Comparison of ENCODE assay signal across 8 mouse cellular contexts in genomic region chr9:74975416-74975815, GRCm38 (mm10). TPM values are rescaled to one million over a fixed set of nuclear protein-coding genes. Genes with fewer than 3 reads are reported as not detected.
DNase-seq lines count a peak whose midpoint lies in the region; ATAC-seq and TF ChIP-seq lines count a peak whose summit lies in the region.

No protein-coding gene starts in this region.

- H3K27me3 ChIP-seq in heart, embryonic 12.5 days (replicated peaks), result no peaks in the 10 kb centered on the region
- no peaks in the 10 kb centered on the region for H3K27me3 ChIP-seq in embryonic facial prominence, embryonic 15.5 days
- H3K27me3 ChIP-seq in kidney, adult 2 months (replicated peaks; ENCODE audit: control insufficient read depth, insufficient read depth, low read length), result no peaks in the 10 kb centered on the region
- H3K27me3 ChIP-seq in midbrain, embryonic 10.5 days (ENCODE audit: low read depth, poor library complexity, severe bottlenecking), result no peaks in the 10 kb centered on the region

- no peaks in the 10 kb centered on the region for H3K9me3 ChIP-seq in heart, embryonic 12.5 days (replicated peaks)
- no peaks in the 10 kb centered on the region for H3K9me3 ChIP-seq in embryonic facial prominence, embryonic 15.5 days (replicated peaks)
- H3K9me3 ChIP-seq in midbrain, embryonic 10.5 days (replicated peaks), result no peaks in the 10 kb centered on the region

- peaks cover 34% of the 10 kb centered on the region for H3K4me1 ChIP-seq in heart, embryonic 12.5 days (replicated peaks)
- peaks cover 14% of the 10 kb centered on the region for H3K4me1 ChIP-seq in embryonic facial prominence, embryonic 15.5 days
- peaks cover 35% of the 10 kb centered on the region for H3K4me1 ChIP-seq in kidney, adult 2 months (ENCODE audit: control insufficient read depth, insufficient read depth, low read length)
- H3K4me1 ChIP-seq in midbrain, embryonic 10.5 days, result peaks cover 37% of the 10 kb centered on the region

- peak overlapping the region; percentile 67 for H3K4me2 ChIP-seq in heart, embryonic 12.5 days
- peak overlapping the region; percentile 64 for H3K4me2 ChIP-seq in embryonic facial prominence, embryonic 15.5 days (replicated peaks)

- WGBS in heart, embryonic 12.5 days, result 8% methylated on average over 7 of the region's 7 CpGs
- WGBS in embryonic facial prominence, embryonic 15.5 days, result 18% methylated on average over 7 of the region's 7 CpGs
- 1% methylated on average over 7 of the region's 7 CpGs for WGBS in kidney, adult 2 months
- 21% methylated on average over 7 of the region's 7 CpGs for WGBS in midbrain, embryonic 10.5 days

- no peak for TF ChIP-seq POLR2A in kidney, adult 2 months (IDR thresholded peaks at IDR 0.05; ENCODE audit: low read depth, low read length)

- H3K9ac ChIP-seq in heart, embryonic 12.5 days, result peak overlapping the region; percentile 59
- no peak overlapping the region for H3K9ac ChIP-seq in embryonic facial prominence, embryonic 15.5 days

- H3K27ac ChIP-seq in heart, embryonic 12.5 days (ENCODE audit: poor library complexity, severe bottlenecking), result peak overlapping the region; percentile 86
- peak overlapping the region; percentile 92 for H3K27ac ChIP-seq in embryonic facial prominence, embryonic 15.5 days (replicated peaks)
- peak overlapping the region; percentile 93 for H3K27ac ChIP-seq in kidney, adult 2 months (ENCODE audit: insufficient read depth, low read depth, low read length)
- peak overlapping the region; percentile 87 for H3K27ac ChIP-seq in midbrain, embryonic 10.5 days (replicated peaks)

- no peak for DNase-seq in heart, adult 9 months (ENCODE audit: low spot score in 2 of 2)
- DNase-seq in kidney, adult 2 months, result peak; percentile 88
- no peak for DNase-seq in midbrain, embryonic 10.5 days (ENCODE audit: low spot score)
- DNase-seq in adrenal gland, postnatal 36 days, result no peak
- no peak for DNase-seq in urinary bladder, postnatal 10 days (ENCODE audit: low spot score)
- no peak for DNase-seq in embryo, embryonic 10.5 days (ENCODE audit: low spot score)

- peak overlapping the region; percentile 50 for H3K4me3 ChIP-seq in heart, embryonic 12.5 days
- peak overlapping the region; percentile 52 for H3K4me3 ChIP-seq in embryonic facial prominence, embryonic 15.5 days (replicated peaks)
- peak overlapping the region; percentile 91; the same call in 1 of the 2 replicates for H3K4me3 ChIP-seq in kidney, adult 2 months (ENCODE audit: insufficient read depth, low read depth, low read length)
- H3K4me3 ChIP-seq in midbrain, embryonic 10.5 days, result peak overlapping the region; percentile 61

- H3K36me3 ChIP-seq in heart, embryonic 12.5 days, result no peaks in the 10 kb centered on the region
- H3K36me3 ChIP-seq in embryonic facial prominence, embryonic 15.5 days, result no peaks in the 10 kb centered on the region
- no peaks in the 10 kb centered on the region for H3K36me3 ChIP-seq in kidney, adult 2 months (ENCODE audit: control insufficient read depth, insufficient read depth, low read length)
- no peaks in the 10 kb centered on the region for H3K36me3 ChIP-seq in midbrain, embryonic 10.5 days

- peak; percentile 45; the same call in 1 of the 2 replicates for ATAC-seq in heart, embryonic 12.5 days (ENCODE audit: insufficient number of reproducible peaks, low FRiP score)
- peak; percentile 11; the same call in 1 of the 2 replicates for ATAC-seq in embryonic facial prominence, embryonic 15.5 days (ENCODE audit: insufficient number of reproducible peaks, low FRiP score, low TSS enrichment, low read depth)

- TF ChIP-seq CTCF in kidney, adult 2 months (conservative IDR thresholded peaks at IDR 0.05; ENCODE audit: insufficient read depth, insufficient read length, low read depth, low read length), result no peak

RNA-seq across cellular contexts. Expression of gene Fam214a, which starts 22.7 kb away (rescaled TPM):
- 11.8 and 13.4 TPM in 2 replicates for polyA plus RNA-seq in heart, embryonic 12.5 days (2016; fragmentation: Nextera tagmentation; extraction: Ambion mirVana)
- 16.1 and 16.5 TPM in 2 replicates for polyA plus RNA-seq in embryonic facial prominence, embryonic 15.5 days (2015; fragmentation: Nextera tagmentation; extraction: Ambion mirVana)
- polyA plus RNA-seq in kidney, adult 2 months (2012; rRNA removed), result 12.1 and 12.8 TPM in 2 replicates
- polyA plus RNA-seq in midbrain, embryonic 10.5 days (2016; fragmentation: Nextera tagmentation; extraction: Ambion mirVana), result 7.7 and 13.2 TPM in 2 replicates
- 10 to 100 TPM; 75.3 to 86.8 TPM for total RNA-seq in adrenal gland, postnatal 36 days (2021)
